Mouse (Mus musculus) thymus, adult 2 months (tissue): Measurements from ENCODE around the gene Armc2. TPM values are rescaled to one million over a fixed set of nuclear protein-coding genes. Genes with fewer than 3 reads are reported as not detected.

Experiments used
- DNase-seq: peaks from one replicate; pipeline ENCODE4 v3.0.0; 2021
- H3K27ac ChIP-seq: fragments of 200-500 bp; 2 replicates; pipeline ENCODE4 v1.5.1; 2012; ENCODE audit warnings: low read length, control low read depth; ENCODE audit not compliant: control insufficient read depth, insufficient read depth
- H3K27me3 ChIP-seq: fragments of 200-500 bp; 2 replicates; pipeline ENCODE4 v1.6.1; 2012; ENCODE audit warnings: mild to moderate bottlenecking, low read length, moderate library complexity, mixed read lengths; ENCODE audit not compliant: control insufficient read depth, insufficient read depth
- H3K36me3 ChIP-seq: fragments of 200-500 bp; 2 replicates; pipeline ENCODE4 v1.6.1; 2012; ENCODE audit warnings: mild to moderate bottlenecking, low read length, moderate library complexity; ENCODE audit not compliant: control insufficient read depth, insufficient read depth
- H3K4me1 ChIP-seq: fragments of 200-500 bp; replicated peaks from 2 replicates; pipeline ENCODE4 v1.6.1; 2012; ENCODE audit warnings: low read length; ENCODE audit not compliant: control insufficient read depth, insufficient read depth
- H3K4me3 ChIP-seq: fragments of 200-500 bp; 2 replicates; pipeline ENCODE4 v1.5.1; 2012; ENCODE audit warnings: mild to moderate bottlenecking, low read length, control low read depth, moderate library complexity; ENCODE audit not compliant: control insufficient read depth, insufficient read depth
- CTCF ChIP-seq: fragments of 200-500 bp; IDR thresholded peaks from 2 replicates; pipeline ENCODE4 v1.5.1; 2012; ENCODE audit warnings: mild to moderate bottlenecking, control low read depth, low read length, moderate library complexity, borderline replicate concordance; ENCODE audit not compliant: control insufficient read depth, poor library complexity, insufficient read depth; ENCODE audit errors: extremely low read depth
- POLR2A ChIP-seq: fragments of 200-500 bp; IDR thresholded peaks from 2 replicates; pipeline ENCODE4 v1.6.1; 2012; ENCODE audit warnings: mild to moderate bottlenecking, low read length, control low read depth, moderate library complexity; ENCODE audit not compliant: control insufficient read depth, poor library complexity, insufficient read depth; ENCODE audit errors: extremely low read depth
- WGBS: fragments of 180-500 bp; shearing (Covaris S2); methylation state at CpG from one replicate; pipeline ENCODE4 v1.1.7; 2018; 5-methylcytosine and 5-hydroxymethylcytosine counted together
- polyA plus RNA-seq: library from polyadenylated mRNA; depleted of rRNA; stranded (reverse); fragments of >200 nt; gene quantifications from 2 replicates; pipeline ENCODE4 v1.2.3, GENCODE M21; 2012

The Armc2 gene
- polyA plus RNA-seq, 1 experiment, result 0.46 TPM

DNA sequence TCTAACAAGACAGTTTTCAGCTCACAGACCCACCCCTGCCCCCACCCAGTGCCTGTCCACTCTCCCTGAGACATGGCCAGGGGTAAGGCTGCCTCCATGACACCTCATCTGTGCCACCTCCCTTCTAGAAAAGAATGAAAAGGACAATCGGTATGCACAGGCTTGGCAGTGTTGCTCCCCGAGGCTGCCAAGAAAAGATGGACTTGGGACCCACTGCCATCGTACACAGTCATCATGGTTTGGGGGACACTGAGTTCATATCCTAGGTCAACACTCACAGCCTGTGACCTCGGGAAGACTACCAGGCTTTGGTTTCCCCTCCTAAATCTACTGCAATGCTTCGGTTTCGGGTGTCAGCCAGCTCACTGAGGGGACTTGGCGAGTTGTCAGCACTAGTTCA, 35.4 kb downstream of the Armc2 start:
- no peaks in the 10 kb centered on the region for H3K4me1 ChIP-seq
- no peaks in the 10 kb centered on the region for H3K27me3 ChIP-seq
- 89% methylated on average over 7 of the region's 7 CpGs for WGBS
- no peak overlapping the region for H3K27ac ChIP-seq
- no peak for DNase-seq
- no peak for TF ChIP-seq POLR2A
- TF ChIP-seq CTCF, result no peak
- no peaks in the 10 kb centered on the region for H3K36me3 ChIP-seq
- H3K4me3 ChIP-seq, result no peak overlapping the region

DNA sequence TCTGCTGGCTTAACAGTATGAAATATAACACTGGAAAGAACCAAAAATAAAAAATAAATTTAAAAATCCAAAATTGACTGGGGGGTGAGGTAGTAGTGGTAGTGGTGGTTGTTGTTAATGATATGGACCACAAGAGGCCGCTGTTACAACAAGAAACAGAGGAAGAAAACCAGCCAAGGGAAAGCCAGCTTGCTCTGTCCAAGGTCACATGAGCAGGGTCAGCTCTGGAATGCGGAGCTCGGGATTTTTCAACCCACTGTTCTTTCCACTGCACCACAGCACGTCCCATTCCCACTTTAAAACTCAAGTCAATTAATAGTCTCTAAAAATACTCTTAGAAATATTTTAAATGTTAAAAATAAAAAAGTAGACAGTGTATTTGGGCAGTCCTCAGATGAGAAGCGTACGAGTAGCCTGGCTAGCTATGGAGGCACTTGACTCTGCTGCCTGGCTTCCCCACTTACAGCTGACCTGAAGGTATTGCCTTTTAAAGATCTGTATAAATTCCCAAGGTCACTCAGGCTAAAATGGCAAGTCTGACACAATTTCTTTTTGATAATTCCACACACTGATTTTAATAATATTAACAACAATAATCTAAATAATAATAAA, 37.4 kb downstream of the Armc2 start:
- no peaks in the 10 kb centered on the region for H3K4me1 ChIP-seq
- H3K4me3 ChIP-seq, result no peak overlapping the region
- peak; percentile 43 for DNase-seq
- no peak overlapping the region for H3K27ac ChIP-seq
- no peaks in the 10 kb centered on the region for H3K27me3 ChIP-seq
- WGBS, result 35% methylated on average over 6 of the region's 6 CpGs
- no peak for TF ChIP-seq POLR2A
- no peak for TF ChIP-seq CTCF
- no peaks in the 10 kb centered on the region for H3K36me3 ChIP-seq

DNA sequence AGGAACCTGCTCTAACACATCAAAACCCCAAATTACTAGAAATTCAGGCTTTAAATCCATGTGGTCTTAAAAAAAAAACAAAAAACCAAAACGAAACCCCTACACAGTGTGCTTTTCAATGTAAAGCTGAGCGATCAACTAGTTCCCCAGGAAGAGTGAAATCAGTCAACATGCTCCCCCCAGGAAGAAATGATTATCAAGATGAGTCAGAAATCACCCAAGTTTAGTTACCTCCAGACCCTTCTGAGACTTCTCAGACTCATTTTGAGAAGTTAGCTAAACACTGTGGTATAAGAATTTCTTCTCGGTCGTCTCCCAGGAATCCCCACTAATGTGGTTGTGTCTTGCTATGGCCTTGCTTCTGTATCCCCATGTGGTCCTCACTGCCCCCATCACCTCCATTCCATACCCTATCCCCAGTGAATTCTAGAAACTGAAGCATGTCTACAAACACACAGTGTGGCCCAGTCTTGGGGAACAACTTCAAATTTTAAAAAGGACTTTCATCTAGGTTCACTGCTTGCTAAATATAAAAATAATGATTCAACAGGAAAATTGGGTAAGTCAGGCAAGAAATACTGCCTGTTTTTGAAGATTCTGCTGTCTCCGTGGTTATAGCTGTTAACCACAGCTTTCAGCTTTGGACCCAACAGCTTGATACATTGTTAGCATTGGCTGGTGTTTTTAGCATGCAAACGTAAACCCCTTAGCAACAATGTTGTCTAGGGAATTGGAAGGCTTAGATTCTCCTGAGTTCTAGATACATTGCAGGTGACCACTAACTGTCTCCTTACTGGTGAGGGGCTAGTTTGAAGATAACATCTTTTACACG, 39.6 kb downstream of the Armc2 start:
- Histone ChIP-seq H3K27ac (no peak overlapping the region), H3K27me3 (no peaks in the 10 kb centered on the region), H3K36me3 (no peaks in the 10 kb centered on the region), H3K4me3 (no peak overlapping the region), H3K4me1 (no peaks in the 10 kb centered on the region)
- 31% methylated on average over 7 of the region's 7 CpGs for WGBS
- no peak for DNase-seq
- TF ChIP-seq POLR2A (no peak), CTCF (no peak)

DNA sequence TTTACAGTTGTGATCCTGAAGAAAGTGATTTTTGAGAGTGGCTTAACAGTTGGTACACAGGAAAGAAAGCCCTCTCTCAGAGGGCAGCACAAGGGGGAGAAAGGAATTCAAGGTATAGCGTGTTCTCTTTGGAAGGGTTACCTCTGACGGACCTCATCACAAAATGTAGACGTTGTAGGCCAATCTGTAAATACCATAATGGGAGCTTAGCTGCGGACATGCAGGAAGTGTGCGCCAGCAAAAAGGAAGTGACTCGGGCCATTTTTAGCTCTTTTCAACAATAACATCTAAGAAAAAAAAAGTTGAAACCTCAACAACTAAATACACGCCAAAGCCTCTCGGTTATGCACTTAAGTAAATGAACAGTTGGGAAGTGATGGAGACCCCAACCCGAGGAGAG, 45.6 kb downstream of the Armc2 start:
- no peak overlapping the region for H3K27ac ChIP-seq
- no peak for DNase-seq
- no peak overlapping the region for H3K4me3 ChIP-seq

DNA sequence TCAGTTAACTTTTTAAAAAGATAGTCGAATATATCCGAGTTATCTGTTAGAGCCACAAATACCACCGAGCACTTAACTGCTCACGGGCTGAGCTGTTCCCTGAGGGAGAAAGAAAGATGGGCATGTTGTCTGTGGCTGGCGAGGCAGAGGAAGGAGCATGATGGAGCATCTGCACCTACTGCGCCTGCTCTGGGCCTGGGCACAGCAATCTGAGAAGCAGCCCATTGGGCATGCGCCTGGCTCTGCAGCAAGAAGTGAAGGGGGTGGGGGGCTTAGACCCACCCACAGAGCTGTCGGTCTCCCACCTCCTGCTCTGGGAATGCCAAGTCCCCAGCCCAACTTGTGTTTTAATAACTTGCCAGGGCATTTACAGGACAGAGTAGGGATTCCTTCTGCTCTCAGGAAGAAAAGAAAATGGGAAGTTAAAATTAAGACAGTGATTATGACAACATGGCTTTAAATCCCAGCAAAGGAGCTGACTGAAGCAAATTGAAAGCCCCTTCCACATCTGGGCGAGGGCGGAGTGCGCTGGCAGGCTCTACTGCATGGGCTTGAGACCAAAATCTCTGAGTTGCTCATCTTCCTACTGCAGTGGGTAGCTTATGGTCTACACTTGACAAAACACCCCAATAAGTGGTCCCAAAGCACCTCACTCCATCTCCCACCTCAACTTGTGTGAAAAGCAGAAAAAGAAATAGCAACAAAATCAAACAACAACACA, 50.2 kb downstream of the Armc2 start:
- TF ChIP-seq POLR2A (no peak), CTCF (no peak)
- Histone ChIP-seq H3K4me1 (peaks cover 5% of the 10 kb centered on the region), H3K27ac (no peak overlapping the region), H3K36me3 (no peaks in the 10 kb centered on the region), H3K27me3 (no peaks in the 10 kb centered on the region), H3K4me3 (no peak overlapping the region)
- WGBS, result 92% methylated on average over 11 of the region's 11 CpGs
- DNase-seq, result no peak

More for the DNA sequence above, 45.6 kb downstream of the Armc2 start:
- H3K27me3 ChIP-seq, result no peaks in the 10 kb centered on the region
- H3K4me1 ChIP-seq, result peaks cover 10% of the 10 kb centered on the region
- no peaks in the 10 kb centered on the region for H3K36me3 ChIP-seq
- 9% methylated on average over 9 of the region's 9 CpGs for WGBS
- no peak for TF ChIP-seq POLR2A
- TF ChIP-seq CTCF, result no peak

DNA sequence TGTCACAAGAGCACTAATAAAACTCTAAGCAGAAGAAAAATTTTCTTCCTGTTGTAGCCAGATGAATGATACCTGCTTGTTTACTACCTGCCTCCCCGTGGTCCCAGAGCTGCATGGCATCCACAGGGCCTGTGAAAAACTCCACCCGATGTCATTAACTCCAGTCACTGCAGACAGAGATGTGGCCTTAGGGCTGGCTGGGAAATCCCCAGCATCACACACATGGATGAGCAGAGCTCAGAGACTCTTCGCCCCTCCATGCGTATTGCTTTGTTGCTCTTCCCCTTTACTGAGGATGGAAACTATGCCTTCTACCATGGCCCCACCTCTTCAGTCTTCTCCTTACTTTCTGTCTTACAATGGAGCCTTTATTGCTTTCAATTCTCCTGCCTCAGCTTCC, 55.5 kb downstream of the Armc2 start:
- H3K27ac ChIP-seq, result no peak overlapping the region
- DNase-seq, result no peak

More for the DNA sequence above, 55.5 kb downstream of the Armc2 start:
- H3K36me3 ChIP-seq, result no peaks in the 10 kb centered on the region
- H3K4me1 ChIP-seq, result no peaks in the 10 kb centered on the region
- no peak overlapping the region for H3K4me3 ChIP-seq
- no peak for TF ChIP-seq POLR2A
- TF ChIP-seq CTCF, result no peak
- H3K27me3 ChIP-seq, result no peaks in the 10 kb centered on the region
- WGBS, result 87% methylated on average over 4 of the region's 4 CpGs
